Mouse (Mus musculus) gonadal fat pad, adult 2 months (tissue): ENCODE data around the gene Tcte1. TPM values are rescaled to one million over a fixed set of nuclear protein-coding genes. Genes with fewer than 3 reads are reported as not detected.

Source experiments
- DNase-seq: peaks from one replicate; pipeline ENCODE4 v3.0.0-alpha.2; 2012; ENCODE audit warnings: low read depth
- polyA plus RNA-seq: library from polyadenylated mRNA; depleted of rRNA; stranded (reverse); fragments of >200 nt; gene quantifications from 2 replicates; pipeline ENCODE4 v1.2.3, GENCODE M21; 2012; rRNA removed

The Tcte1 gene
- polyA plus RNA-seq, 1 experiment, result 1.8 TPM

DNA sequence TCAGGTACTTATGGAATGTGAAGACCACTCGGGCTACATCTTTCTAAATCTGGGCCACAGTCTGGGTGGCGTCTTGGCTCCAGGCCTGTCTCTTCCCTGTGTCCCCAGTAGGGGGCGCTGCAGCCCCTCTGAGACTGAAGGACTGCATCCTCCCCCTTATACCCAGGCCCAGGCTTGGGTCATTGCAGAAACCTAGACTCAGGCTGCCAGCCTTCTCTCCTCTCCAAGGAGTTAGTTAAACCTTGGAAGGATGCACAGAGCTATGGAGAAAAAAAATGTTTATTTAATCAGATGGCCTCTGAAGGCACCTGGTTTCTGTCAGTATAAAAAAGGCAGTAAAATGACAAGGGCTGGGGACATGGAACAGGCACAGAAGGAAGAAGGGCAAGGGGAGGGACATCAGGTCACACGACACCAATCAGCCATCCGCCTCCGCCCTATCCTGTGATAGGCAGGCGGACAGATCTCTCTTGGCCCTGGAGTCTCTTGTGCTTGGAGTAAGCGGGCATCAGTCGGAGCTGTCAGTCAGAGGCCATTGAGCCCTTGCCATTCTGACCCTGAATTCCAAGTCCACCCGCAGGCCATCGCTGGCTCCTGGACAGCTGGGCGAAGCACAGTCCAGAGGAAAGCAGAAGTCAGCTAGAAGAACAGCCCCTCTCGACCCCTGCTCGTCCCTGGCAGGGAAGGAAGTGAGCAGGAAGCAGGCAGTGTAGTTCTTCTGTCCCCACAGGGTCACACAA lies 61.9 kb downstream of the Tcte1 start:
- no peak for DNase-seq

DNA sequence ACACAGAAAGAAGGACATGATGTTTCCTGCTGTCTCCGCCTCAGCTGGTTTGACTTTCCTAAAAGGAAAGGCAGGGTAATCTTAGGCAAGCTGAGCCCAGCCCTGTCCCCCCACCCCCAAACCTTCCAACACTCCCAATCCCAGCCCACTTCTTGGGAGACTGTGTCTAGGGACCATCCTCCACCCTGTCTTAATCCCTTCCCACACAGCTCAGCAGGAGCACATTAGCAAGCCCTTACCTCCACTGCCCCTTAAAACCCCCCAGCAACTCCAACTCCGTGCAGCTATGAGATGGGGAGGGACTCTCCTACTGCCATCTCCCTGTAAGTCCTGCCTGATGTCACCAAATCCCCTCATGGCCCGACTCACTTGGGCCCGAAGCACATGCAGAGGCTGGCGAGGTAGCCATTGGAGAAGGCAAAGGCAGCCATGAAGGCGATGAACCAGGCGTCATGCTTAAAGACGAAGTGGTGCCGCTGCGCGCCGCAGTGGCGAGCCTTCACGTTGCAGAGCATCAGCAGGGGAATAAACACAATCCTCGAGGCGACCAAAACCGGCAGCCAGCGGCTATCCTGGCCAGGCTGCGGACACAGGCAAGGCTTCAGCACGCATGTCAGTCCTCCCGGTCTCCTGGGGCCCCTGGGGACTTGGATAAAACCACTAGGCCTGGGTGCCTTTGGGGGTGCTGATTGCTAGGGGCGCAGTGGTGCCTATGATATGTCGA lies 62.7 kb downstream of the Tcte1 start:
- no peak for DNase-seq

- no peak for DNase-seq
These were observed 63.2 kb downstream of the Tcte1 start for GRCm38 (mm10) chr17:45586449-45586837.

DNA sequence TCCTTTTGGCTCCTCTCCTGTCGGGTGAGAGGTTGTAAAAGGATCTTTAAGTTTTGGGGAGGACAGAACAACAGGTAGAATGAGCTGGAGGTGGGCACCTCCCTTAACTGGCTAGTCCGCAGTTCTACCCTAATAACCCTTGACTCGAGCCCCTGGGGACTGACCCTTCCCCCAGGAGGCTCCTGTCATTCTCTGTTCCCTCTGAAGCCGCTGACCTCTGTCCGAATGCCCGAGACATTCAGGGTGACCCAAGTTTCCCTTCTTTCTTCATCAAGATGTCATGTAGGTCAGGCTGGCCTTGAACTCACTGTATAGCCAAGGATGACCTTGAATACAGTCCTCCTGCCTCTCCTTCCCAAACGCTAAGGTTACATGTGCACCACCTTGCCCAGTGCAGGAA lies 65.1 kb downstream of the Tcte1 start:
- DNase-seq, result no peak

DNA sequence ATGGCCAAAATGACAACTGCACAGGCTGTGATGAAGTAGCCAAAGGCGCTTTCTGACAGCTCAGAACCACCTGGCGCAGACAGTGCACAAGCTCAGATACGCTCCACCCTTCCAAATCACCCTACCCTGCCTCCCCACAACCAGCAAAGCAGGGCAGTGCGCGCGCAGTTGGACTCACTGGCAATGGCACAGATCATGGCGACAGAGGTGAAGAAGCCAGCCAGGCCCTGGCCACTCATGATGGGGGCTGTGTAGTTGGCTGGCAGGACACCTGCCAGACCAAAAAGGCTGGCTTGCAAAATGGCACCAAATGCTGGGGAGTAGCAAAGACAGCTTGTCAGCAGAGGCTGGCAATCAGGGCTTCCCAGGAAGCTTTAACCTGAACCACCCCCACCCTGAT lies 66.0 kb downstream of the Tcte1 start:
- no peak for DNase-seq

DNA sequence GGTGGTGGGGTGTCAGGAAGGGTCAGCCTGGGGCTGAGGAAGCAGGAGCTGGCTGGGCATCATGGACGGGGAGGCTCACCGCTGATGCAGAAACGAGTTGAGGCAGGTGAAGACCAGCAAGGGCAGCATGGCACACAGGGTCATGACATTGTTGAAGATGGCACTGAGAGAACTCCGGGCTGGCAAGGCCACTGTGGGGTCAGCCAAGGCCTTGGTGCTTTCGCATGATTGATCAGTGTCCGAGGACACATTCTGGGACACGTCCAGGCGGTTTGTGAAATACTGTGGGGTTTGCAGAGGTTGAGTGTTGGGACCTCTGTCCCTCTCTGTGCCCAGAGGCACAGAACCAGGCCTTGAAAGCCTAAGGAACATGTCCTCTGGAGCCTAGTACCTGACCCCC lies 66.6 kb downstream of the Tcte1 start:
- DNase-seq, result no peak

- no peak for DNase-seq
These were observed 67.2 kb downstream of the Tcte1 start for GRCm38 (mm10) chr17:45590410-45590809.

DNA sequence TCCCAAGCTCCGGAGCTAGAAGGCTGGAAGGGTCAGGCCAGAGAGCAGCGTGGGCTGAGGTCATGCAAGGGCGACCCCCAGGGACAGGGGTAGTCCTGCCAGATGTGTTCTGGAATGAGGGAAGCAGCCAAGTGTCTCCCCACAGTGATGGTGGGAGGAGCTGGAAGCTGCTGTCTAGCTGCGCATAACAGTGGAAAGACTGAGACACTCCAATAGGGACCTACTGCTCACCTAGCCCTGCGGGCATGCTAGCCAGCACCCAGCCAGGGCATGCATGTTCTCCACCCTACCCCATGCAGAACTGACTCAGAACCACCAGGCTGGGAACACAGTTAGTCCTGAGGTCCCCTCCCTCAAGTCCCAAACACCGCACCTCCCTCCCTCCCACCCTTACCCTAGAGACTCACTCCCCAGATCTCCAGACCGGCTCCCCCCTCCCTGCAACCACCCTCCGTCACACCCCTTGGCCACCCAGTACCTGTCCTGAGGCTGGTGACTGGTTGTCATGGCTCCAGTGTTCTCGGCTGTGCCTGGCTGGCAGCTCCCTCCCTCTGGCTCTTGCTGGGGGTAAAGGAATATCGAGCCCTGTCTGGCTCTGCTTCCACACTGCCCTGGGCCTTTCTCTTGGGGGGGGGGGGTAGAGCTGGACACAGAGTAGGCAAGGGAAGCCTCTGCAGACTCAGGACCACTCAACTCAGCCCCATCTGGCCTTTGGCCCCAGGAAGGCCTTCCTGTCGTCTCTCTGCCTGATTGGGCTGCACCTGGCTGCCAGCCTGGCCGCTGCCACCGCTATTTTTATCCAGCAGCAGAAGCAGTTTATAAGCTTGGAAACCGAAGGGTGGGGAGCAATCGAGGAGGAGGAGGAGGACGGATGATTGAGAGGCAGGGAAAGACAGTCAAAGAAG lies 68.7 kb downstream of the Tcte1 start:
- no peak for DNase-seq

Other genes starting within 250 kb of the Tcte1 start
- gene Cdc5l, start 89.7 kb upstream of the Tcte1 start, polyA plus RNA-seq, result 9.8 and 13.7 TPM in 2 replicates
- 0.19 and 0.35 TPM in 2 replicates for gene Spats1, start 48.0 kb upstream of the Tcte1 start, polyA plus RNA-seq
- 9.7 and 9.8 TPM in 2 replicates for gene Aars2, start 16.6 kb upstream of the Tcte1 start, polyA plus RNA-seq
- gene Tmem151b, start 26.2 kb downstream of the Tcte1 start, polyA plus RNA-seq, result 1.0 and 1.6 TPM in 2 replicates
- gene Nfkbie, start 32.3 kb downstream of the Tcte1 start, polyA plus RNA-seq, result 5.0 and 6.1 TPM in 2 replicates
- 105 and 110 TPM in 2 replicates for gene Slc35b2, start 40.4 kb downstream of the Tcte1 start, polyA plus RNA-seq
- gene Hsp90ab1, start 49.8 kb downstream of the Tcte1 start, polyA plus RNA-seq, result 514 and 597 TPM in 2 replicates
- 99.1 and 102 TPM in 2 replicates for gene Slc29a1, start 76.2 kb downstream of the Tcte1 start, polyA plus RNA-seq
- gene Mymx, start 78.7 kb downstream of the Tcte1 start, polyA plus RNA-seq, result not detected in 2 replicates
- 0.15 and 0.36 TPM in 2 replicates for gene Capn11, start 135.9 kb downstream of the Tcte1 start, polyA plus RNA-seq
- 98.4 and 123 TPM in 2 replicates for gene Mrpl14, start 162.9 kb downstream of the Tcte1 start, polyA plus RNA-seq
- gene Tmem63b, start 163.5 kb downstream of the Tcte1 start, polyA plus RNA-seq, result 64.0 and 70.2 TPM in 2 replicates
- 0.98 and 1.2 TPM in 2 replicates for gene 1600014C23Rik, start 210.4 kb downstream of the Tcte1 start, polyA plus RNA-seq